Mouse (Mus musculus) CD4-positive, CD25-positive, alpha-beta regulatory T cell, adult 4 months (primary cell): ENCODE results near the gene AI464131. TPM values are rescaled to one million over a fixed set of nuclear protein-coding genes. Genes with fewer than 3 reads are reported as not detected.
"Not testable (repeated sequence)": the region's sequence is repeated elsewhere in the genome, so short reads cannot be mapped to it uniquely, and the experiment has no call there.

Experiments
- ATAC-seq: one replicate; pipeline ENCODE4 v1.8.0; 2017
- polyA plus RNA-seq, 2 experiments: library from polyadenylated mRNA; unstranded; fragments of 100-300 nt; shearing (Covaris generic); gene quantifications; one replicate each; pipeline ENCODE4 v1.2.1; 2017

Gene AI464131
- polyA plus RNA-seq, 2 experiments from 2014 or later, result not detected

DNA sequence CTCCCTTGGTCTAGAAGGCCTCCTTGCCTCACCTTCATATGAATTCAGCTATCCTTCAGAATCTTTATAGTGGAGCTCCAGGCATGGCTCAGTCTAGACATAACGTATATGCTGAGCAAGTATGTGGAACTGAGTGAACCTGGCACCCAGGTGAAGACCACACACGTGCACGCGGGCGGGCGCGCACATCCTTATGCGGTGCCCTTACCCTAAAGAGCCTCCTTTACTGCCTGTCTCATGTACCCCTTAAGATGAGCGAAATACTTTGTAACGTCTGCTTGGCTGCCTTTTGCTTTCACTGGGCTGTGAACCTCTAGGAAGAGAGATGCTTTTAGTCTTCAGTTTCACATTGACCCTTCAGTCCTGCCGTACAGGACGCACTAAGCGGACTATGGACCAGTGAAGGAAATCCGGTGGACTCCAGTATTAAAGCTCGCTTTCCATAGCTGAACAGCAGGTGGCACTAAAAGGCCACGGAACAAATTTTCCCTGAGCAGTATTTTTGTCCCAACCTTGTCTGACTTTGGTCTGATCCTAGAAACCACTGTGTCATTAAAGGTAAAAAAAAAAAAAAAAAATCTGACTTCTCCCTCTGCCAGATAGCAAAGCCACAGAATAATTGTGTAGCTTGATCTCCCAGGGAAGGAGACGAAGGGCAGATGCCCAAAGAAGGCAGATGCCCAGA is 34.3 kb downstream of the AI464131 start:
- ATAC-seq, result no peak

DNA sequence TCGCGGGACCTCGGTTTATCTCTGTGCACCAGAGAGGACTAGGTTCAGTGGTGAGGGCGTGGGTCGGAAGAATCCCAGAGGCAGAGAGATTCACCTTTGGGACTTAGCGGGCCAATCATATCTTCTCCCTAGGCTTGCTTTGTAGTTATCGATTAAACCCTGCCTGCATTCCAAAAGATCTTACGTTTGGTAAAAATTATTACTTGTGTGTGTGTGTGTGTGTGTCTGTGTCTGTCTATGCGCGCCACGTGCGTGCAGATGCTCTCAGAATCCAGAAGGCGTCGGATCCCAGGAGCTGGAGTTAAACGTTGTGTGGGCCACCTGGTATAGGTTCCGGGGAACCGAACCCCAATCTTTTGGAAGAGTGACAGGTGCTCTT is 37.6 kb downstream of the AI464131 start:
- no peak for ATAC-seq

DNA sequence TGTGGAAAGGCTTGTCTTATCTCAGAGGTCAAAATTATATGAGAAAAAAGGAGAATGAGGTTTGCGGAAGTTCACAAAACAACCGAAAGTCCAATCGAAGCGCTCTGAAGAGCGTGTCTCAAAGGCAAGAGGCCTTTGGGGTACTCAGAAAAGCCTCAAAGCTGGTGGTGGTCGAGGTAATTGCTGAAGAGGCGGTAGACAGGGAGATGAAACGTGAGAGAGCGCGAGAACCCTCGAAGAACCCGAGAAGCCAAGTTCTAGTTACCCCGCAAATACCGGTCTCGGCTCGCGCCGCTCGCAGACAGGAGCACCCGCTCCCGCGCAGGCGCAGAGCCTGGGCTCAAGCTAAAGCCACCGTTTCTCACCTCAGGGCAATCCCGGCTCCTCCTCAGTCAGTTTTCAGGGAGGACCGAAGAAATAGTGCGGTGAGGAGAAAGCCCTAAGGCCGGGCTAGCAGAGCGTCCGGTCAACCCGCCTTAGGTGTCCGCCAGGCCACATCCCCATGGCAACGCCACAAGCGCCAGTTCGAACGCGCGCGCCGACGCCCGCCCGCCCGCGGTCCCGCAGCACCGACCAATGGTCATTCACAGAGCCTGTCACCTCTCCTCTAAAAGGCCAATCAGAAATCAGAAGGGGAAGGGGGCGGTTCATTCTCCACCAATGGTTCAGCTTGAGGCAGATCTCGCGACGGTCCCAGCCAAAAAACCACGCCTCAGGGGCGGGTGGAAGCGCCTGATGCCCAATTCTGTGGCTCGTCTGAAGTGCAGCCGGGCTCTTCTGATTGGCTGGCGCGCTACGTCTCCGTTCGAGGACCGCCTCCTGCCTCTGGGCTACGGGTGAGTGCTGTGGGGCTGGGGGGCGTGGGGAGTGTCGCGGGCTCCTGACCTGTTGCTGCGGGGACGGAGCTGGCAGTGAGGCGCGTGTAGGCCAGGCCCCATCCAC is 38.3 kb downstream of the AI464131 start, which contains the start of the genes Kif24 and Nudt2:
Kif24 (minus strand) TSS at position 543 of the 942 bp plus-strand sequence.
Nudt2 (plus strand) TSS at position 807 of the 942 bp plus-strand sequence.
- peak; percentile 96 for ATAC-seq

DNA sequence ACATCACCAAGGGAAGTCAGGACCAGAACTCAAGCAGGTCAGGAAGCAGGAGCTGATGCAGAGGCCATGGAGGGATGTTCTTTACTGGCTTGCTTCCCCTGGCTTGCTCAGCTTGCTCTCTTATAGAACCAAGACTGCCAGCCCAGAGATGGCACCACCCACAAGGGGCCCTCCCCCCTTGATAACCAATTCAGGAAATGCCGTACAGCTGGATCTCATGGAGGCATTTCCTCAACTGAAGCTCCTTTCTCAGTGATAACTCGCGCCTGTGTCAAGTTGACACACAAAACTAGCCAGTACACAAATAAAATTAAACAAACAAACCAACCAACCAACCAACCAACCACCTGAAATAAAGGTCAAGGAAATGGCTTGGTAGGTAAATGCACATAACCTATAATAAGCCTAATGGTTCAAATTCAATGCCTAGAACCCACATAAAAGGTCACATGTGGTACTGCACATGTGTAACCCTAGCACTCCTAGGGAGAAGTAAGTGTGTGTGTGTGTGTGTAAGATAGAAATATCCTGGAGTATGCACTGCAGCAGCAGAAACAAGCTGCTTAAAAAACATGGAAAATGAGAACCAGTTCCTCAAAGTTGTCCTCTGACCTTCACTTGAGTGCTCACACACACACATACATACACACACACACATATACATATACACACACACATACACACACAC is 39.7 kb downstream of the AI464131 start:
- ATAC-seq, result not testable (repeated sequence)

DNA sequence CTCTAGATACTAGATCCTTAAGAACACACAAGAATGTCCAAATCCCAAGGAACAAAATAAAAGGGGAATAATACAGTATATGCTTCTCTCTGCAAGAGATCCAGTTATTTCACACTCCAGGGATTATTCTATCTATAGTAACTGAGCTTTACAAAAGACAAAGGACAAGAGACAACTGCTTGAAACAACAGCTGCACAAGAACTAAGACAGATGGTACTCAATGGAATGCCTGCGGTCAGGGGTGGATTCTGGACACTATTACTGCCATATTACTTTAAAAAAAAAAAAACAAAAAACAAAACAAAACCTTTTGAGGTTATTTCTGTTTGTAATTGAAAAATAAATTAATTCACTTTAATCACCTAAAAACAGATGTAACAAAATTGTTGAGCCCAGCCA is 42.2 kb downstream of the AI464131 start:
- no peak for ATAC-seq

DNA sequence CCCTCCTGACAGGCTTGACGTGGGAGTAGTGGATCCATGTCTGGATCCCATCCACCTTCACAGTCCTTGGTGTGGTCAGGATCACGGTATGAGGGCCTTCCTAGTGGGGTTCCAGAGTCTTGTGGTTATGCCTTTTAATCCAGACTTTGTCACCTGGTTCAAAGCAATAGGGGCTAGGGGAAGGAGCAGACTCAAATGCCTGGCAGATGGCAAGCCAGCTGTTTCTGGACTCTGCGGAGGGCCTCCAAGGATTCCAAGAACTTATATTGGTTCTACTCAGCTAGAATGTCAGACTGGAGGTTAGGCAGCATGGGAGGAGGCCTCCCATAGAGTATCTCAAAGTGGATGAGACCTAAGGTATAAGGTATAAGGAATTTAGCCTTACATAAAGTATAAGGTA is 55.3 kb downstream of the AI464131 start:
- no peak for ATAC-seq

Other genes starting within 250 kb of the AI464131 start
- gene Ubap2, start 227.9 kb downstream of the AI464131 start, polyA plus RNA-seq, result 10 to 100 TPM; 16.0 to 19.6 TPM
- 10 to 100 TPM; 27.5 to 30.8 TPM for gene Dcaf12, start 188.2 kb downstream of the AI464131 start, polyA plus RNA-seq
- 10 to 100 TPM; 36.3 to 40.4 TPM for gene Ubap1, start 154.1 kb downstream of the AI464131 start, polyA plus RNA-seq
- 1 to 10 TPM; 1.6 to 1.7 TPM for gene Kif24, start 38.2 kb downstream of the AI464131 start, polyA plus RNA-seq
- 10 to 100 TPM; 16.7 to 21.5 TPM for gene Nudt2, start 37.9 kb downstream of the AI464131 start, polyA plus RNA-seq
- not detected for gene 1110017D15Rik, start 14.3 kb upstream of the AI464131 start, polyA plus RNA-seq
- gene Fam219a, start 66.5 kb upstream of the AI464131 start, polyA plus RNA-seq, result under 1 TPM; 0.52 to 0.56 TPM
- gene Dnaic1, start 66.7 kb upstream of the AI464131 start, polyA plus RNA-seq, result not detected
- gene Enho, start 137.2 kb upstream of the AI464131 start, polyA plus RNA-seq, result not detected
- not detected for gene Cntfr, start 194.0 kb upstream of the AI464131 start, polyA plus RNA-seq
- gene Il11ra1, start 196.9 kb upstream of the AI464131 start, polyA plus RNA-seq, result 10 to 100 TPM in 1 of 2 experiments, 1 to 10 TPM in 1; 10.0 to 14.0 TPM
- gene Rpp25l, start 210.5 kb upstream of the AI464131 start, polyA plus RNA-seq, result 10 to 100 TPM; 57.2 to 58.2 TPM
- 10 to 100 TPM; 91.6 to 93.7 TPM for gene Dctn3, start 220.1 kb upstream of the AI464131 start, polyA plus RNA-seq
- not detected for gene Arid3c, start 228.1 kb upstream of the AI464131 start, polyA plus RNA-seq